Mouse (Mus musculus) CH12F3 (cell line): ENCODE measurements around the gene Nhp2.
"Not testable (repeated sequence)": the region's sequence is repeated elsewhere in the genome, so short reads cannot be mapped to it uniquely, and the experiment has no call there.

Experiments
- in situ Hi-C: fragments of 300-500 bp; cut with MboI; formaldehyde crosslinking; loops from 2 replicates; pipeline ENCODE4 v1.14.3; 2020; ENCODE audit warnings: low sequenced_read_pairs

The Nhp2 gene

GRCm38 (mm10) chr11:51653736-51654135, 34.2 kb downstream of the Nhp2 start:
- in situ Hi-C loops: no loop called here

DNA sequence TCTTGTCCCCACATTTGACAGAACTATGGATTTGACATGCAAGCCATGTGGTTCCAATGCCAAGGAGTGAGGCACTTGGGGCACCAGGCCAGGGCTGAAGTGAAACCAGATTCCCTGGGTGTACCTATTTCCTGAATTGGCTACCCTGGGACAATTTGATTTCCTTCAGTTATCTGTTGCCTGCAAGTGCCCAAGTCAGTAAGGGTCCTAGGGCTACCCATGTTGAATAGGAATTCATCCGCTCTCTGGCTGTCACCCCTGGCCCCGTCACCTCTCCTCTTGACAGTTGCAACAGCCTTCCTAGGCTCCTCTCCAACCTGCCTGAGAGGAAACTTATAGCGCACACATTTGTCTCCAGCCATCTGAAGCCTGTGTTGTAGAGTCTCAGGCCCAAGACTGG, 35.4 kb downstream of the Nhp2 start:
- in situ Hi-C loops: no loop called here

GRCm38 (mm10) chr11:51656798-51657521, 37.4 kb downstream of the Nhp2 start:
- in situ Hi-C loops: no loop called here

- in situ Hi-C loops: no loop called here
These were observed 38.8 kb downstream of the Nhp2 start for GRCm38 (mm10) chr11:51658291-51658690.

- in situ Hi-C loops: no loop called here
These were observed 39.2 kb downstream of the Nhp2 start for GRCm38 (mm10) chr11:51658705-51659104.

- in situ Hi-C loops: no loop called here
These were observed 42.4 kb downstream of the Nhp2 start for GRCm38 (mm10) chr11:51661867-51662365.

DNA sequence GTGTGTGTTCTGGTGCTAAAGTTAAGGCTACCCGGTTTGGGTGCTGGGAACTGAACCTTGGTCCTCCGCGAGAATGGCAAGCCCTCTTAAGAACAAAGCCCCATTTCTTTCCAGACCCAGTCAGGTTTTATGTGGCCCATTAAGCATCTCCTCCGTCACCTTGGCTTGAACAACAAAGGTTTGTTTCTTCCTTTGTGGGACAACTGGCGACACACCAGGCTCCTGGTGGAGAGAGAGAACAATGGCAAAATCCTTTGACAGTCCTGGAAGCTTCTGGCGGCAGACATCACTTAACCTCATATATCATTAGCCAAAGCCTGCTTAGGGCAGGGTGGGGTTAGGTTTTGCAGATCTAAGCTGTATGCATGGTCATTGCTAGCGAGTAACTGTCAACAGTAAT, 43.1 kb downstream of the Nhp2 start:
- in situ Hi-C loops: no loop called here

GRCm38 (mm10) chr11:51664747-51665146, 45.2 kb downstream of the Nhp2 start:
- in situ Hi-C loops: not testable (repeated sequence)

GRCm38 (mm10) chr11:51670846-51671245, 51.3 kb downstream of the Nhp2 start:
- in situ Hi-C loops: no loop called here

DNA sequence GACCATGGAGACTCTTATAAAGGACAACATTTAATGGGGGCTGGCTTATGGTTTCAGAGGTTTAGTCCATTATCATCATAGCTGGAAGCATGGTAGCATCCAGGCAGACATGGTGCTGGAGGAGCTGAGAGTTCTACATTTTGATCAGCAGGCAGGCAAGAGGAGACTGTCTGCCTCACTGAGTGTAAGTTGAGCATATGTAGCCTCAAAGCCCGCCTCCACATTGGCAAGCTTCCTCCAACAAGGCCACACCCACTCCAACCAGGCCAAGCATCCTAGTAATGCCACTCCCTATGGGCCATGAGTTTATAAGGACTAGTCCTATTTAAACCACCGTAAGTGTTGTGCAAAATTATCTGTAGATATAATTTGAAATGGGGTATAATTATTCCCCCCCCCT, 51.8 kb downstream of the Nhp2 start:
- in situ Hi-C loops: no loop called here

DNA sequence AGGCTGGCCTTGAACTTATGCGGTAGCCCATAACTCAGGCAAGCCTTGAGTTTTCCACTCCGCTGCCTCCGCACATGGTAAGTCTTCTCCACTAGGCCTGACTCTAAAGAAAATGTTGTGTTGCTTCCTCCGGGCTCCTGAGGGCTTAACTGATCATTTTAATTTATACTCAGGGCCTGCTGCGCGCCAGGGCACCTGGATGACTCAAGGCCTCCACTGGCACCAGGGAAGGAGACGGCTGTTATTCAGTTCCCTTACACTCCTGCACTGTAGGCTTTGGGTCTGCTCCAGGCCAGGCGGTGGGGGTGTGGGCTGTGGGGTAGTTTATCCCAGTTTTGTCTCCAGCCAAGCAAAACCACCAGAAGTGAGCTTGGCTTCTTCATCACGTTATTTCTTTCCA, 53.8 kb downstream of the Nhp2 start:
- in situ Hi-C loops: no loop called here
